Mouse (Mus musculus) lung, embryonic 14.5 days (tissue): ENCODE data around the gene Tmem119. TPM values are rescaled to one million over a fixed set of nuclear protein-coding genes. Genes with fewer than 3 reads are reported as not detected.

ENCODE experiments used
- ATAC-seq: fragments of 200-750 bp; cut with Nextera tagmentation; 2 replicates; pipeline ENCODE4 v1.8.0; 2017; ENCODE audit warnings: mild to moderate bottlenecking, moderate TSS enrichment, moderate library complexity; ENCODE audit not compliant: insufficient read depth
- DNase-seq: peaks from one replicate; pipeline ENCODE4 v3.0.0-alpha.2; 2015
- H3K27ac ChIP-seq: fragments of 300-500 bp; sonication (generic); 2 replicates; pipeline ENCODE4 v1.5.1; 2014; ENCODE audit warnings: low read depth, mild to moderate bottlenecking, moderate library complexity
- H3K27me3 ChIP-seq: fragments of 300-500 bp; sonication (generic); 2 replicates; pipeline ENCODE4 v1.6.1; 2014; ENCODE audit warnings: low read length, control low read depth; ENCODE audit not compliant: insufficient read depth
- H3K36me3 ChIP-seq: fragments of 300-500 bp; sonication (generic); 2 replicates; pipeline ENCODE4 v1.6.1; 2014; ENCODE audit warnings: control low read depth; ENCODE audit not compliant: insufficient read depth
- H3K4me1 ChIP-seq: fragments of 300-500 bp; sonication (generic); 2 replicates; pipeline ENCODE4 v1.6.1; 2014; ENCODE audit warnings: antibody characterized with exemption, control low read depth; ENCODE audit not compliant: insufficient read depth
- H3K4me2 ChIP-seq: fragments of 300-500 bp; sonication (generic); 2 replicates; pipeline ENCODE4 v1.6.1; 2014; ENCODE audit warnings: mild to moderate bottlenecking
- H3K4me3 ChIP-seq: fragments of 300-500 bp; sonication (generic); 2 replicates; pipeline ENCODE4 v1.5.1; 2014; ENCODE audit warnings: low read depth, low read length
- H3K9ac ChIP-seq: fragments of 300-500 bp; sonication (generic); 2 replicates; pipeline ENCODE4 v1.6.1; 2014
- H3K9me3 ChIP-seq: fragments of 300-500 bp; sonication (generic); 2 replicates; pipeline ENCODE4 v1.6.1; 2016; ENCODE audit warnings: low read depth, low read length, control low read depth
- CTCF ChIP-seq: IDR thresholded peaks from 2 replicates; pipeline ENCODE4 v1.5.1; 2016; ENCODE audit warnings: antibody characterized with exemption, low read depth
- WGBS: fragments of 180-500 bp; shearing (Covaris S2); extraction: QIAGEN DNeasy Blood & Tissue Kit; methylation state at CpG from one replicate; pipeline ENCODE4 v1.1.7; 2014; 5-methylcytosine and 5-hydroxymethylcytosine counted together
- polyA plus RNA-seq: library from polyadenylated mRNA; unstranded; fragments of >200 nt; fragmentation: Nextera tagmentation; extraction: Ambion mirVana; gene quantifications from 2 replicates; pipeline ENCODE4 v1.2.1, GENCODE M21; 2014

Gene Tmem119
- polyA plus RNA-seq, 1 experiment from 2014 or later, result 23.6 TPM

- peaks cover 43% of the 10 kb centered on the region for H3K36me3 ChIP-seq
- H3K27me3 ChIP-seq, result no peaks in the 10 kb centered on the region
- no peaks in the 10 kb centered on the region for H3K9me3 ChIP-seq
- no peaks in the 10 kb centered on the region for H3K4me1 ChIP-seq
- 89% methylated on average over 10 of the region's 10 CpGs for WGBS
- DNase-seq (no peak), ATAC-seq (no peak)
- H3K4me2 ChIP-seq, result no peak overlapping the region
- no peak for TF ChIP-seq CTCF
- no peak overlapping the region for H3K4me3 ChIP-seq
- H3K27ac ChIP-seq, result no peak overlapping the region
- no peak overlapping the region for H3K9ac ChIP-seq
These were observed 24.7 kb downstream of the Tmem119 start for GRCm38 (mm10) chr5:113775585-113775984.

GRCm38 (mm10) chr5:113773664-113774063 is 26.7 kb downstream of the Tmem119 start:
- Histone ChIP-seq H3K27me3 (no peaks in the 10 kb centered on the region), H3K4me3 (peak overlapping the region; percentile 99), H3K4me2 (peak overlapping the region; percentile 95), H3K27ac (no peak overlapping the region), H3K36me3 (peaks cover 43% of the 10 kb centered on the region), H3K4me1 (no peaks in the 10 kb centered on the region), H3K9me3 (no peaks in the 10 kb centered on the region), H3K9ac (no peak overlapping the region)
- peak; percentile 97 for TF ChIP-seq CTCF
- DNase-seq, result peak; percentile 94
- 1% methylated on average over 7 of the region's 7 CpGs for WGBS
- ATAC-seq, result 0 out of 2 replicates have a peak, but pooled peaks have one; percentile 18

- under 1% methylated on average over 28 of the region's 38 CpGs for WGBS
- no peaks in the 10 kb centered on the region for H3K9me3 ChIP-seq
- no peak for TF ChIP-seq CTCF
- ATAC-seq, result peak; percentile 25
- H3K4me3 ChIP-seq, result peak overlapping the region; percentile 99
- peak overlapping the region; percentile 95 for H3K4me2 ChIP-seq
- peak overlapping the region; percentile 99; the same call in 1 of the 2 replicates for H3K27ac ChIP-seq
- no peaks in the 10 kb centered on the region for H3K27me3 ChIP-seq
- H3K4me1 ChIP-seq, result no peaks in the 10 kb centered on the region
- peak overlapping the region; percentile 65 for H3K9ac ChIP-seq
- H3K36me3 ChIP-seq, result peaks cover 43% of the 10 kb centered on the region
- DNase-seq, result no peak
These were observed 27.3 kb downstream of the Tmem119 start for GRCm38 (mm10) chr5:113772905-113773519.

GRCm38 (mm10) chr5:113772450-113772895 is 27.8 kb downstream of the Tmem119 start, which contains the start of the genes Sart3 and Iscu:
Sart3 (minus strand) TSS chr5:113772510.
Iscu (plus strand) TSS chr5:113772748.
- under 1% methylated on average over 49 of the region's 49 CpGs for WGBS
- H3K36me3 ChIP-seq, result peaks cover 41% of the 10 kb centered on the region
- no peak for TF ChIP-seq CTCF

GRCm38 (mm10) chr5:113771213-113772162 is 28.8 kb downstream of the Tmem119 start:
- Histone ChIP-seq H3K9me3 (no peaks in the 10 kb centered on the region), H3K27ac (peak overlapping the region; percentile 99), H3K27me3 (no peaks in the 10 kb centered on the region), H3K4me3 (peak overlapping the region; percentile 99), H3K4me1 (no peaks in the 10 kb centered on the region), H3K36me3 (peaks cover 41% of the 10 kb centered on the region), H3K9ac (peak overlapping the region; percentile 92), H3K4me2 (peak overlapping the region; percentile 95)
- TF ChIP-seq CTCF, result no peak
- DNase-seq, result peak; percentile 94
- WGBS, result under 1% methylated on average over 94 of the region's 97 CpGs
- peak; percentile 83 for ATAC-seq

More at GRCm38 (mm10) chr5:113772450-113772895, 27.8 kb downstream of the Tmem119 start, which contains the start of the genes Sart3 and Iscu:
- H3K4me1 ChIP-seq, result no peaks in the 10 kb centered on the region
- H3K4me3 ChIP-seq, result peak within 1 kb of the TSS; percentile 99
- peak; percentile 87 for ATAC-seq
- peak within 1 kb of the TSS; percentile 95 for H3K4me2 ChIP-seq
- peak within 1 kb of the TSS; percentile 92 for H3K9ac ChIP-seq
- peak; percentile 99 for DNase-seq
- no peaks in the 10 kb centered on the region for H3K27me3 ChIP-seq
- H3K27ac ChIP-seq, result peak within 1 kb of the TSS; percentile 99
- H3K9me3 ChIP-seq, result no peaks in the 10 kb centered on the region

- Histone ChIP-seq H3K4me2 (no peak overlapping the region), H3K9me3 (no peaks in the 10 kb centered on the region), H3K4me1 (no peaks in the 10 kb centered on the region), H3K4me3 (no peak overlapping the region), H3K27ac (no peak overlapping the region), H3K36me3 (peaks cover 42% of the 10 kb centered on the region), H3K9ac (no peak overlapping the region), H3K27me3 (no peaks in the 10 kb centered on the region)
- TF ChIP-seq CTCF, result no peak
- ATAC-seq (no peak), DNase-seq (no peak)
- WGBS, result 85% methylated on average over 8 of the region's 8 CpGs
These were observed 31.5 kb downstream of the Tmem119 start for GRCm38 (mm10) chr5:113768806-113769205.
